Mouse (Mus musculus) brain, adult 2 months (tissue): ENCODE results near the gene Gdf15.
A peak's percentile ranks its signal among the peaks of the same experiment; 100 is the strongest.

Experiments used
- DNase-seq: peaks from one replicate; pipeline ENCODE4 v3.0.0; 2011; ENCODE audit warnings: low read depth, low spot score

Gene Gdf15

DNA sequence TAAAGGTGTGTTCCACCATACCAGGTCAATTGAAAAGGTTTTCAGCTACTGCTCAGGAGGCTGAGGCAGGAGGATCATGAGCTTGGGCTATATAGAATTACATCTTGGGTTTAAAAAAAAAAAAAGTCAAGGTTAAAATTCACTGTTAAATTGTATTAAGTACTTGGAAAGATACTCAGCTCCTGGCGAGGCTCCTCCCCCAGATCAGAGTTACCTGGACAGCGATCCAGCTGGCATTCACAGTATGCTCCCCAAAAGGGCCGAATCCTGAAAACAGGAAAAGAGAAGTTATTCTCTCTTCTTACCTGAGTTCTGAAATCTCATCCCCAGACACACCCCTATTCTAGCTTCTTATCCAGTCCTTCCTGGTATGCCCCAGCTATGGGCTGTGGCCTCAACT lies 25.0 kb upstream of the Gdf15 start:
- no peak for DNase-seq

DNA sequence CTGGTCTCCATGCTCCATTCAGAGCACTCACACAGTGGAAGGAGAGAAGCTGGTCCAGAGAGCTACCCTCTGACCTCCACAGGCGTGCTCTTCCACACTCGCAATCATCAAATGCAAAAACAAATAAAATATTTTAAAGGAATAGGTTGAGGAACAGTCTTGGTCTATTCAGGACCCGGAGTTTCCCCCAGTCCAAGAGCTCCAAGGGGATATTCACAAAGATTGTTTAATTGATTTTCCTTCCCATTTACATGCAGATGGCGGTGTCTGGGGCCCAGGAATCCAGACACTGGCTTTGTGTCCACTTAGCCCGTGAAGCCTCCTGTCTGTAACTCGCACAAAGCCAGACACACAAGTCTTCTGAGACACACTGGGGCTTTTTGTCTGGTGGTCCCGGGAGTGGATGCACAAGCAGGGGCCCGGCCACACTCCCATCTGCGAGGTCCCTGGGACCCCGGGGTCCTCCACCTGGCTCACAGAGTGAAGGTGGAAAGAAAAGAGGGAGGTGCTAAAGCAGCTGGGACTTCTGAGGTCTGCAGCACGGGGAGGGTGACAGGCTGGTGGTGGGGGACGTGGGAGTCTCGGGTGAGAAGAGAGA lies 24.0 kb upstream of the Gdf15 start:
- no peak for DNase-seq

DNA sequence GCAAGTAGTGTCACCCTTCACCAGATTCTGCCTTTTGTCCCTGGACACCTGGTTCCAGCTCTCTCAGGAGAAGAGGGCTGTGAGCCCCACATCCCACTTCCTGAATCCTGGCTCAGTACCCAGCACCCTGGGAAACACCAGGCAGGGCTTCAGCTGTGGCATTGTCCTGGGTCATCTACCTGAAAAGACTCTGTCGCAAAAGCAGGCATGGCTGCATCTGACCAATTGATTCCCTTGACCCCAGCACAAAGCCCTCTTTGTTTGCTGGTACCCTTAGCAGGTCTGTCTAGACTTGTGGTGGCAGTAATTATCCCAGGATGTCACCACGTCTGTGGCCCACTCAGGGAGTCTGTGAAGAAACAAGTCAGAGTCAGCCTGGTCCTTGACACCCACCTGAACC lies 23.2 kb upstream of the Gdf15 start:
- DNase-seq: no peak

GRCm38 (mm10) chr8:70654121-70654520 lies 21.9 kb upstream of the Gdf15 start:
- DNase-seq: no peak

DNA sequence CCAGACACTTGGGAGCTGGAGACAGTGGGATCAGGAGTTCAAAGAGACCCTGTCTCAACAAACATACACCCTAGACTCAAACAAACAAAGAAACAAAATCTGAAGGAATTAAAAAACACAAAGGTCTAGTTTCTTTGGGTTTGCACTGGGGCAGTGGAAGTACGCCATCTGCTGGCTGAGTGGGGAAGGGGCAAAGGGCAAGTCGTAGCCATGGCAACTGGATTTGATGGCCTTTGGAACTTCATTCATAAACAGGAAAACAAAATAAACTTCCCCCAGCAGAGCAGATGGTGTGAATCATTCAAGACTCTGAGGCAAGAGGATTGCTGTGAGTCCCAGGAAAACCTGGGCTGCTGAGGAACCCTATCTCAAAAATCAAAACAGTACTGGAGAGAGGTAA lies 21.0 kb upstream of the Gdf15 start:
- DNase-seq: peak; percentile 48

- DNase-seq: no peak
Measured at GRCm38 (mm10) chr8:70650351-70650750, 18.1 kb upstream of the Gdf15 start.

DNA sequence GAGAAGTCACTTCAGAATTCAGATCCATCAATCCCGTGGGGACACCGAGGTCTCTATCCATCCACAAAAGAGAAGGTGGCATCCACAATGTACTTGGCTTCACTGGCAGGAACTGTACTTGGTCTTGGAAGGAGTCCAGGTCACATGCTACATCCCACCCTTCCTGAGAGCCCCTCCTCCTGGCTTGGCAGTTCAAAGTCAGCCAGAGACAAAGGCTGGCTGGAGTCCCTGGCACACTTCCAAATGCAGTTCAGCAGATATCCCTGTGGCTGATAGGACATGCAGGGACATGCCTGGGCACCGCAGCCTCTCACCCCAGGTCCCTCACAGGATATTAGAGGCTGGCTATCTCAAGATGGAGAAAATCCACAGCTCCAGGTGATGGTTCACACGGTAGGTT lies 17.1 kb upstream of the Gdf15 start:
- DNase-seq: peak; percentile 87

DNA sequence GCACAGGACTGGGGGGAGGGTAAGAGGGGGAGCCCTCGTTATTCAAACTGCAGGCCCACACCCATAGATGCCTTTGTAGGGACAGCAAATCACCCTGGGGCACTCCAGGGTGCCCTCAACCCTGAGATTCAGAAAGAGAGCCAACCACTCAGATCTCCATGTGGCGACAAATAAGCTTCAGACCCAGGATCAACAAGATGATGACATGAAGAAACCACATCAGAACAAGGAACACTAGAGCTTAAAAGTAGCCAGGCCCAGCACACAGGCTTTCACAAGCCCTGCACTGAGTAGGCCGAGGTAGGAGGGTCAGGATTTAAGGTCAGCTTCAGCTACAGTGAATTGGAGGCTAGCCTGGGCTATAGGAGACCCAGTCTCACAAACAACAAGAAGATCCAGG lies 16.7 kb upstream of the Gdf15 start:
- DNase-seq: no peak

DNA sequence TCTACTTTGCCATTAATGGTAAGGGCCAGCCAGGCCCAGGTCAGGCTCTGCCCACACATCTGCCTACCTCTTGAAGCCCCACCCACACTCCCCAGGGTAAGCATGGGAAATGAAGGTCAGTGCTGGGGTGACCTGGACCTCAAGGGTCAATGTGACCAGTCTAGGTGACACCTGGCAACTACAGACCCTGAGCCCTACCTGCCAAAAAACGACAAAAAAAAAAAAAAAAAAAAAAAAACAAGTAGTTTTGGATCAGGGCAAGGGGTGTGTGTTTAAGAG lies 15.8 kb upstream of the Gdf15 start:
- DNase-seq: no peak

- no peak for DNase-seq
Measured at GRCm38 (mm10) chr8:70647343-70648163, 15.3 kb upstream of the Gdf15 start.

DNA sequence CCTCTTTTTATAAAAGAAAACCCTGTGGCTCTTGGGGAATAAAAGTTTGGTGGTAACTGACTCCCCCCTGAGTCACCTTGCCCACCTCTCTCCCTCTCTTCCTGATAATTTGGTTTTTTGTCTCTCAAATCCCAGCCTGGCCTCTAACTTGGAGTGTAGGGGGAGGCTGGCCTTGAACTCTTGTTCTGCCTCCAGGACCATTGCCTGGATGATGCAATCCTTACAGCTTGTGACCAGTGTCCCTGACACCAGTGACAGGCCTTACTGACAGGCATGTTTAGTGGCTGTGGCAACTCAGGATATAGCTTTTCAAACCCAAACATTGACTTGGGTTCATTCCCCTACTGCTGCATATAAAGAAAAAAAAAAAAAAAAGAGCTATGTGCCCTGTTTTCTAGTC lies 14.5 kb upstream of the Gdf15 start:
- no peak for DNase-seq

- DNase-seq: no peak
Measured at GRCm38 (mm10) chr8:70646369-70646768, 14.1 kb upstream of the Gdf15 start.

GRCm38 (mm10) chr8:70645501-70646224 lies 13.4 kb upstream of the Gdf15 start:
- no peak for DNase-seq

GRCm38 (mm10) chr8:70644065-70644464 lies 11.8 kb upstream of the Gdf15 start:
- no peak for DNase-seq

DNA sequence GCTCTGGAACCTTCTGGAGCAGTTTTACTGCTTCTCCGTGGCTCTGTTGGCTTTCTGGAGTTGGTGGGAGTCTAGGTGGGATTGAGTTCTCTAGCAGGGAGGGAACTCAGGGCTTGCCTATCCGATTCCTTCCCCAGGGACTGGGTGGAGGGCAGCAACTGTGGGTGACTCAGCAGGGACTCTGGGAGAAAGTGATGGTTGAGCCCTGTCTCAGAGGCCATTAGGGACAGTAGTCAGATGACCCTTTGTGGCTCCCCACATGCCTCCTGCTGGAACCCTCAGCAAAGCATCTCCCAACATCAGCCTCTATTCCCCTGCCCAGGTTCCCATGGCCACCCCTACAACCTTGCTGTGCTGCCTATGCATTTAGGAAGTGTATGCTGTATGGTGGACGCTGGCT lies 10.8 kb upstream of the Gdf15 start:
- DNase-seq: no peak

DNA sequence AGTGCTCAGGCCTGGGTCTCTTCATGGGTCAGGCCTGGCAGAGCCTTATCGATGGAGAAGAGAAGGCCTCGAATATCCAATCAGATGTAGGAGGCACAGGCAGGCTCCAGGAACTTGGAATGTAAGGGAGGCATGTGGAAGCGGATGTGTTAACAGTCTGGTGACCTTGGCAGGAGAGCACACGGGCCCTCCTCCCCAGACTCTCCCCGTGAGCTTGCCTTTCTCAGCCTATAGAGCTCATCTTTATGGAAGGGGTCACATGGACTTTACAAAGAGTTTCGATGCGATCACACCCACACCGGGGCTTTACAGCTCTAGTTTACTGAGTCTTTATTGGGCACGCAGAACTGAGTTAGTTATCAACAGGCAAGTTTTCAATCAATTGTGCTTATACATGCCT lies 6.5 kb upstream of the Gdf15 start:
- DNase-seq: no peak

GRCm38 (mm10) chr8:70636838-70637237 lies 4.6 kb upstream of the Gdf15 start:
- DNase-seq: no peak

DNA sequence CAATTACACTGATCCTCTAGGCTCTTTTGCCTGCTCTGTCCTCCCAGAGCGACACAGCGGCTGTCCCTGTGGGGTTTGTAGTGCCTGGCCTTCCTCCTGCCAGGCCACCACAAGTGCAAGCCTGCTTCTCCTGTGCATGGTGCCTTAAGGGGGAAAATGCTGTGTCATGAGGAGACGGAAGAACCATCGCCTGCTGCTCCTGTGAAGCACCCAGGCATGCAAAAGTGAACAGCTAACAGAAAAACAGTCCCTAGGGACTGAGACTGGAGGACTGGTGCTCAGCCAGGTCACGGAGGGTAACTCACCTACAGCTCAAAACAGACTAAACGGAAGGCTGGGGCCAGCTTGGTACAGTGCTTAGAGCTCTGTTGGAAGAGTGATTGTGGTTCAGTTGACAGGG lies 3.3 kb upstream of the Gdf15 start:
- DNase-seq: no peak

- no peak for DNase-seq
Measured at GRCm38 (mm10) chr8:70634066-70634465, 1.8 kb upstream of the Gdf15 start.

GRCm38 (mm10) chr8:70631436-70631835 lies 820 bp downstream of the Gdf15 start:
- no peak for DNase-seq

GRCm38 (mm10) chr8:70630532-70631381 lies 1.5 kb downstream of the Gdf15 start:
- peak; percentile 52 for DNase-seq
